Mouse (Mus musculus): ENCODE data around the gene Pign. TPM values are rescaled to one million over a fixed set of nuclear protein-coding genes. Genes with fewer than 3 reads are reported as not detected.

The Pign gene
- polyA plus RNA-seq (2015; fragmentation: Nextera tagmentation; extraction: Ambion mirVana): 4.8 and 5.2 TPM in 2 replicates

DNA sequence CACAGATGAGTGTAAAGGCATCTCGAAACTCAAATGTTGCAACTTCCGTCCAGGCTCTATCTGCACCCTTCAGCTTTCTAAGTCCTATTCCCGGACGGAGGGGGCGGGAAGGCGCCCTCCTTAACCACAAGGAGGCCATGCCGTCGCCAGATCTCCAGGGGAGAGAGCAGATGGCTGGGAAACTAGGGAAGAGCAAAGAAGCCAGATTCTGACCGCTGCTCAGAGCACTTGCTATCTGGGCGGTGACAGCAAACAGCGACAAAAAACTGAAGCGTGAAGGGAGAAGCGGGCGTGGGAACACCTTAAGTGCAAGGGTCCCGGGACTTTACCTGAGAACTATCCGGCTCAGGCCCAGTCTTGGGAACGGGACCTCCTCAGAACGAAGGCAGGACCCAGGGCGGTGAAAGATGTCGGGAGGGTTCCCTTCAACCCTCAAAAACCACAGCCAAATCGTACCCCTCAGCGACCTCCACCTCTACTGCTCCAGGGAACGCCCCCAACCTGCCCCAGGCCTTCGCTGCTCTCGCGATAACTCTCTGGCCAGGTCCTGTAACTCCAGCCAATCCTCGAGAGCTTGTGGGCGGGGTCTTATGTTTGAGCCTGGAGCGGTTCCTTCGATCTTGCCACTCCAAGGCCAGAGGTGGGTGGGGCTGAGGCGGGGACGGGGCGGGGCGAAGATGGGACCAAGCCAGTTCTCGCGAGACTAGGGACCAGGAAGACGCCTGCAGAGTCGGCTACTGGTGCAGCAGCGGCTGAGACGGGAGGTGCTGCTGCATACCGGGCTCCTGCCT is at the start of gene Pign, which contains the start of gene Relch:
Pign (minus strand) TSS at position 507 of the 791 bp plus-strand sequence.
Relch (plus strand) TSS at position 691 of the 791 bp plus-strand sequence.
- Histone ChIP-seq H3K27me3 (ENCODE audit: control insufficient read depth, insufficient read depth, low read depth, low read length) (no peaks in the 10 kb centered on the region), H3K9ac (ENCODE audit: low read depth, low read length) (peak within 1 kb of the TSS; percentile 91), H3K4me2 (ENCODE audit: low read depth, low read length) (peak within 1 kb of the TSS; percentile 89), H3K27ac (ENCODE audit: low read length) (peak within 1 kb of the TSS; percentile 84), H3K4me3 (ENCODE audit: low read depth, low read length) (peak within 1 kb of the TSS; percentile 94), H3K4me1 (ENCODE audit: control insufficient read depth, low read depth, low read length) (peaks cover 11% of the 10 kb centered on the region), H3K9me3 (replicated peaks; ENCODE audit: control insufficient read depth, low read length) (no peaks in the 10 kb centered on the region), H3K36me3 (ENCODE audit: control insufficient read depth, insufficient read depth) (no peaks in the 10 kb centered on the region)
- WGBS (ENCODE audit: insufficient replicate concordance): under 1% methylated on average over 41 of the region's 41 CpGs
- peak; percentile 98 for ATAC-seq (ENCODE audit: low read depth)

DNA sequence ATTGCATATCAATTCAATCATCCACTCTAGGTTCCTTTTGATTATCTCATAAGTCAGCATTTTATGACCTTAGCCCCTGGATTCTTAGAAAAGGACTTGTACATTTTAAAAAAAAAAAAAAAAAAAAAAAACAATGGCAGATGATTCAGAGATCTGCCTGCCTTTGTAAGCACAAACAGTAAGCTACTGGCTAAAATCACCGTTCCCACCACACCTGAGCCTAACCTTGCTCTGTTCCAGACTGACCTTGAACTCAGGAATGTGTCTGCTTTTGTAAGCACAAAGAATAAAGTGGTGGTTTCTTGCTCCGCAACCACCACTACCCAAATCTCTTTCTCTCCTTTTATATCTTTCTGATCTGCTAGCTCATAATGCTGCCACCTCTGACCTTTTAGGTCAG is 49.3 kb upstream of the Pign start:
- Histone ChIP-seq H3K4me1 (ENCODE audit: control insufficient read depth, low read depth, low read length) (no peaks in the 10 kb centered on the region), H3K27ac (ENCODE audit: low read length) (no peak overlapping the region), H3K9ac (ENCODE audit: low read depth, low read length) (no peak overlapping the region), H3K27me3 (ENCODE audit: control insufficient read depth, insufficient read depth, low read depth, low read length) (no peaks in the 10 kb centered on the region), H3K4me2 (ENCODE audit: low read depth, low read length) (no peak overlapping the region), H3K9me3 (replicated peaks; ENCODE audit: control insufficient read depth, low read length) (no peaks in the 10 kb centered on the region), H3K36me3 (ENCODE audit: control insufficient read depth, insufficient read depth) (peaks cover 2% of the 10 kb centered on the region), H3K4me3 (ENCODE audit: low read depth, low read length) (no peak overlapping the region)
- WGBS (ENCODE audit: insufficient replicate concordance): 81% methylated on average over 2 of the region's 2 CpGs
- ATAC-seq (ENCODE audit: low read depth): no peak

DNA sequence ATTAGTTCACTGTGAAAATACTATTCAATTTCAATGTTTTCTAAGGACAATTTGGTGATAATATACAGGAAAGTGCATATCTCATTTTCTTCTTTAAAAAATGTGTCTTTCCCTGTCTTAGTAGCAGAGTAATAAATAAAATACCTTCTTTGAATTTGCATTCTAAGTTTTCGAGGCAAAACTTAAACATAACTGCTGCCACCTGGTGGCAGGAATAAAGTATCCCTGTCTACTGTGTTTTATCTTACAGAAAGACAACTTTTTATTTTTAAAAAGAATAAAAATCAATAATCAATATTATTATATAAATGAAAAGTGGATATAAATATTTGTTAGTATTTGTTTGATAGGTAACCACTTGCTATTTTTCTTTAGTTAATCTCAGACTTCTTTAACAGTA is 47.8 kb upstream of the Pign start:
- no peak for ATAC-seq (ENCODE audit: low read depth)
- H3K4me1 ChIP-seq (ENCODE audit: control insufficient read depth, low read depth, low read length): no peaks in the 10 kb centered on the region
- no peaks in the 10 kb centered on the region for H3K27me3 ChIP-seq (ENCODE audit: control insufficient read depth, insufficient read depth, low read depth, low read length)
- no peak overlapping the region for H3K27ac ChIP-seq (ENCODE audit: low read length)
- H3K4me2 ChIP-seq (ENCODE audit: low read depth, low read length): no peak overlapping the region
- peaks cover 2% of the 10 kb centered on the region for H3K36me3 ChIP-seq (ENCODE audit: control insufficient read depth, insufficient read depth)
- no peak overlapping the region for H3K9ac ChIP-seq (ENCODE audit: low read depth, low read length)
- H3K9me3 ChIP-seq (replicated peaks; ENCODE audit: control insufficient read depth, low read length): no peaks in the 10 kb centered on the region
- WGBS (ENCODE audit: insufficient replicate concordance): 49% methylated on average over 1 of the region's 1 CpGs
- no peak overlapping the region for H3K4me3 ChIP-seq (ENCODE audit: low read depth, low read length)

DNA sequence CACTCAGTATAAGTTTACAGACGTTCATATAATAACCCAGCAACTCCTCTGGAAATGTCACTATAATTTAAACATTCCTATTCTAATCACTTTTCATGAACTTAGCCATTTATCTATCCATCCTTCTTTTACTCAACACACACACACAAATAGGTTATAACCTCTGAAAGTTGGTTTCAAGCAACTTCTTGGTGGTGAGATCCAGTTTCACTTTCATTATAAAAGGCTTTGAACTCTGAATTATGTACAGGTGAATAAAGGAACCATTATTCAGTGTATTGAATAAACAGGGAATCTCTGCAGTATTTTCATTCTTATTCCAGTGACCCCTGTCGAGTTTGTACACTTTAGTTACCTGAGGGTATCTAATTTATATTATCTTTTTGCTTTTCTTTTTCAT is 45.9 kb upstream of the Pign start:
- ATAC-seq (ENCODE audit: low read depth): no peak
- 56% methylated on average over 2 of the region's 2 CpGs for WGBS (ENCODE audit: insufficient replicate concordance)
- H3K4me1 ChIP-seq (ENCODE audit: control insufficient read depth, low read depth, low read length): no peaks in the 10 kb centered on the region

DNA sequence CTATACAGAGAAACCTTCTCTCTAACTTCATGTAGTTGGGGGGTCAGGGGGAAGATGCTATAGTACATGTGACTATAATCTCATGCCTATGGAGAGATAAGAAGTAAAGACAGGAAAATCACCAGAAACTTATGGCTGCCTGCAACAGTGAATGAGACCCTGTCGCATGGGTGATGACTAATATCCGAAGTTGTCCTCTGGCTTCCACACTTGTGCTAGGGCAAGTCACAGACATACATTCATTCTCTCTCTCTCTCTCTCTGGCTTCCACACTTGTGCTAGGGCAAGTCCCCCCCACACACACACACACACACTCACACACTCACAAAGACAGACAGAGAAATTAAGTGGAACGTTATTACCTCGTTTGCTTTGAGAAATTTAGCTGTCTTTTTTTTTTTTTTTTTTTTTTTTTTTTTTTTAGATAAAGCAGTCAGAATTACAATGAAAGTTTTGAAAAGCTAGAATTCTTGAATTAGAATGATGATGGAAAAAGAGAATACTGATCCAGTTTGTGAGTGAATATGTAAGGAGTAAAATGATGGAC is 37.6 kb upstream of the Pign start:
- ATAC-seq (ENCODE audit: low read depth): no peak
- H3K36me3 ChIP-seq (ENCODE audit: control insufficient read depth, insufficient read depth): peaks cover 8% of the 10 kb centered on the region
- H3K27me3 ChIP-seq (ENCODE audit: control insufficient read depth, insufficient read depth, low read depth, low read length): no peaks in the 10 kb centered on the region
- H3K9me3 ChIP-seq (replicated peaks; ENCODE audit: control insufficient read depth, low read length): no peaks in the 10 kb centered on the region
- H3K27ac ChIP-seq (ENCODE audit: low read length): no peak overlapping the region
- no peak overlapping the region for H3K4me2 ChIP-seq (ENCODE audit: low read depth, low read length)
- H3K4me3 ChIP-seq (ENCODE audit: low read depth, low read length): no peak overlapping the region
- no peak overlapping the region for H3K9ac ChIP-seq (ENCODE audit: low read depth, low read length)
- 73% methylated on average over 4 of the region's 4 CpGs for WGBS (ENCODE audit: insufficient replicate concordance)
- no peaks in the 10 kb centered on the region for H3K4me1 ChIP-seq (ENCODE audit: control insufficient read depth, low read depth, low read length)

More for the DNA sequence above, 45.9 kb upstream of the Pign start:
- Histone ChIP-seq H3K4me2 (ENCODE audit: low read depth, low read length) (no peak overlapping the region), H3K36me3 (ENCODE audit: control insufficient read depth, insufficient read depth) (peaks cover 4% of the 10 kb centered on the region), H3K4me3 (ENCODE audit: low read depth, low read length) (no peak overlapping the region), H3K9ac (ENCODE audit: low read depth, low read length) (no peak overlapping the region), H3K27me3 (ENCODE audit: control insufficient read depth, insufficient read depth, low read depth, low read length) (no peaks in the 10 kb centered on the region), H3K9me3 (replicated peaks; ENCODE audit: control insufficient read depth, low read length) (no peaks in the 10 kb centered on the region), H3K27ac (ENCODE audit: low read length) (no peak overlapping the region)

DNA sequence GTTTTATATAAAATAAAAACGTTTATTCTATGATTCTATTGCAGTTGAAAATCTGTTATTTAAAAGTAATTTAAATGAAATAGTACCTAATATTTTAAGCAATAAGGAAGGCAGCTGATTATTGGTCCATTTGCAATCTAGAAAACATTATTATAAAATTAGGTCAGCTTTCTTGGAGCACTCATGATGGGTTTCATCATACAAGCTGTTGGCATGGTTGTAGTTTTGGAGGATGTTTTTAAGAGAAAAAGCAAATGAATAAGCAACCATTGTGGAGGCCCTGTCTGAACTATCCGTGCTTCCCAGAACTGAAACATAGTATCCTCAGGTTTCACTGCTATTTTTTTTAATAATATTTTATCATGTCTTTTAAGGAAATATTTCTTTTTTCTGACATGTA is 32.1 kb upstream of the Pign start:
- WGBS (ENCODE audit: insufficient replicate concordance): 67% methylated on average over 2 of the region's 2 CpGs
- Histone ChIP-seq H3K9ac (ENCODE audit: low read depth, low read length) (no peak overlapping the region), H3K9me3 (replicated peaks; ENCODE audit: control insufficient read depth, low read length) (no peaks in the 10 kb centered on the region), H3K27ac (ENCODE audit: low read length) (no peak overlapping the region), H3K4me1 (ENCODE audit: control insufficient read depth, low read depth, low read length) (no peaks in the 10 kb centered on the region), H3K4me2 (ENCODE audit: low read depth, low read length) (no peak overlapping the region), H3K27me3 (ENCODE audit: control insufficient read depth, insufficient read depth, low read depth, low read length) (no peaks in the 10 kb centered on the region), H3K36me3 (ENCODE audit: control insufficient read depth, insufficient read depth) (0 out of 2 replicates have a peak, but pooled peaks cover 2% of the 10 kb centered on the region), H3K4me3 (ENCODE audit: low read depth, low read length) (no peak overlapping the region)
- ATAC-seq (ENCODE audit: low read depth): no peak

DNA sequence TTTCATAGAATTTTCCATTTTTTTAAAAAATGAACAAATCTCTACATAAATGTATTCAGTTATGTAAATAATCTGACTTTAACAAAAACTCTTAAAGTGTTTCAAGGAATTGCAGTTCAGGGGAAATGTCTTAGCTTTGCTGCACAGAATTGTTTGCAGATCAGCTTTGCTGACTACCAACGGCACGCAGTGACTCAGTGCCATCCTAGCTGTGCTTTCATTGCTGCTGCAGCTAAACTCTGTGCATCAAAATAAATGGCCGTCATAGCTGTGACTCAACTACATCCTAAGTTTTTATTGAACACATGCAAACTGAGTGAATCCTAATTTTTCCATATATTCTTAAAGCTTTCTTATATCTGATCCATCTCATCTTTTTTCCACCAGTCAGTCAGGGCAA is 22.0 kb upstream of the Pign start:
- Histone ChIP-seq H3K9me3 (replicated peaks; ENCODE audit: control insufficient read depth, low read length) (no peaks in the 10 kb centered on the region), H3K36me3 (ENCODE audit: control insufficient read depth, insufficient read depth) (no peaks in the 10 kb centered on the region), H3K27me3 (ENCODE audit: control insufficient read depth, insufficient read depth, low read depth, low read length) (no peaks in the 10 kb centered on the region), H3K4me3 (ENCODE audit: low read depth, low read length) (no peak overlapping the region), H3K4me1 (ENCODE audit: control insufficient read depth, low read depth, low read length) (no peaks in the 10 kb centered on the region), H3K9ac (ENCODE audit: low read depth, low read length) (no peak overlapping the region), H3K4me2 (ENCODE audit: low read depth, low read length) (no peak overlapping the region), H3K27ac (ENCODE audit: low read length) (no peak overlapping the region)
- ATAC-seq (ENCODE audit: low read depth): no peak
- 75% methylated on average over 3 of the region's 3 CpGs for WGBS (ENCODE audit: insufficient replicate concordance)

DNA sequence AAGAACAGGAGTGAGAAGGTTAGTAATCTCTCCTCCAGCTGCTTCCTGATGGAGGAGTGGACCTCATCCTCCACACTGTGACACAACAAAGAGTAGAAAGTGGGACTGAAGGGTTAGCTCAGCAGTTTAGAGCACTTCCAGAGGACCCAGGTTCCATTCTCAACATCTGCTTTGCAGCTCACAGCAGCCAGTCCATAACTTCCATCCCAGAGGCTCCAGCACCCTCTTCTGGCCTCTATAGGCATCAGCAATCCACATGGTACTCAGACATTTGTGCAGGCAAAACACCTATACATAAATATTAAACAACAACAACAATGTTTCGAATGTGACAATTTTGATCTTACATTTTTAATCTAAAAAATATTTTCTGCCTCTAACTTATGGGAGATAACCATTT is 17.1 kb upstream of the Pign start:
- Histone ChIP-seq H3K9ac (ENCODE audit: low read depth, low read length) (no peak overlapping the region), H3K4me3 (ENCODE audit: low read depth, low read length) (no peak overlapping the region), H3K27me3 (ENCODE audit: control insufficient read depth, insufficient read depth, low read depth, low read length) (no peaks in the 10 kb centered on the region), H3K4me2 (ENCODE audit: low read depth, low read length) (no peak overlapping the region), H3K36me3 (ENCODE audit: control insufficient read depth, insufficient read depth) (no peaks in the 10 kb centered on the region; the same call in 1 of the 2 replicates), H3K4me1 (ENCODE audit: control insufficient read depth, low read depth, low read length) (no peaks in the 10 kb centered on the region; the same call in 1 of the 2 replicates), H3K27ac (ENCODE audit: low read length) (no peak overlapping the region), H3K9me3 (replicated peaks; ENCODE audit: control insufficient read depth, low read length) (no peaks in the 10 kb centered on the region)
- 59% methylated on average over 1 of the region's 1 CpGs for WGBS (ENCODE audit: insufficient replicate concordance)
- ATAC-seq (ENCODE audit: low read depth): peak; percentile 41; the same call in 1 of the 2 replicates

DNA sequence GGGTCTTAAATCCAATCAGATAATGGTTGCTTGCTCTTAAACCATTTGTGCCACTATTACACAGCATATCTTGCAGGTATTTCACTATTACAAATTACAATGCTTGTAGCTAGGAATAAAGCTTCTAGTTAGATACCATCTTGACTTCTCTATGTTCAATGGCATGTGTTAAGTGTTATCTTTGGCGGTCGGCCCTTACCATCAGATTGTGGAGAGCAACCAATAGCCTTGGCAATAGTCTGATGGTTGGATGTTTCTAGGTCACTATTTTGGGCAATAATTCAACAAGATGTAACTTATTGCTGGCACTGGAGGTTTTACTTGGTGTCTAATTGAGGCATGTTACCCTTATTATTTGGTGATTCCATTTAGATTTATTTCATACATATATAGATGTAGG is 11.3 kb upstream of the Pign start:
- no peaks in the 10 kb centered on the region; the same call in 1 of the 2 replicates for H3K4me1 ChIP-seq (ENCODE audit: control insufficient read depth, low read depth, low read length)
- H3K27me3 ChIP-seq (ENCODE audit: control insufficient read depth, insufficient read depth, low read depth, low read length): no peaks in the 10 kb centered on the region
- H3K4me2 ChIP-seq (ENCODE audit: low read depth, low read length): no peak overlapping the region
- H3K9me3 ChIP-seq (replicated peaks; ENCODE audit: control insufficient read depth, low read length): no peaks in the 10 kb centered on the region
- H3K36me3 ChIP-seq (ENCODE audit: control insufficient read depth, insufficient read depth): no peaks in the 10 kb centered on the region; the same call in 1 of the 2 replicates
- H3K4me3 ChIP-seq (ENCODE audit: low read depth, low read length): no peak overlapping the region
- WGBS (ENCODE audit: insufficient replicate concordance): 70% methylated on average over 2 of the region's 2 CpGs
- no peak for ATAC-seq (ENCODE audit: low read depth)
- H3K27ac ChIP-seq (ENCODE audit: low read length): no peak overlapping the region
- no peak overlapping the region for H3K9ac ChIP-seq (ENCODE audit: low read depth, low read length)

Measured in liver, embryonic 16.5 days (tissue).